ENCODE assay signal across 8 mouse cellular contexts in genomic region chr1:64408807-64409582, GRCm38 (mm10).
DNase-seq lines count a peak whose midpoint lies in the region; ATAC-seq lines count a peak whose summit lies in the region.

No protein-coding gene starts in this region.

- H3K9me3 ChIP-seq in hindbrain, embryonic 14.5 days (ENCODE audit: control insufficient read depth, low read length): no peaks in the 10 kb centered on the region
- no peaks in the 10 kb centered on the region for H3K9me3 ChIP-seq in hindbrain, embryonic 11.5 days (ENCODE audit: control insufficient read depth, low read length)
- no peaks in the 10 kb centered on the region for H3K9me3 ChIP-seq in heart, embryonic 10.5 days

- peaks cover 10% of the 10 kb centered on the region; the same call in 1 of the 2 replicates for H3K4me1 ChIP-seq in hindbrain, embryonic 14.5 days (replicated peaks; ENCODE audit: control insufficient read depth, insufficient read depth, low read length)
- H3K4me1 ChIP-seq in hindbrain, embryonic 11.5 days (replicated peaks; ENCODE audit: control insufficient read depth, insufficient read depth, low read length): no peaks in the 10 kb centered on the region
- no peaks in the 10 kb centered on the region for H3K4me1 ChIP-seq in heart, embryonic 10.5 days

- WGBS in hindbrain, embryonic 14.5 days: 48% methylated on average over 4 of the region's 4 CpGs
- WGBS in hindbrain, embryonic 11.5 days: 73% methylated on average over 4 of the region's 4 CpGs
- 75% methylated on average over 4 of the region's 4 CpGs for WGBS in heart, embryonic 10.5 days

- no peak for ATAC-seq in hindbrain, embryonic 14.5 days (ENCODE audit: low FRiP score)
- no peak for ATAC-seq in hindbrain, embryonic 11.5 days (ENCODE audit: low FRiP score)

- no peaks in the 10 kb centered on the region for H3K36me3 ChIP-seq in hindbrain, embryonic 14.5 days (replicated peaks; ENCODE audit: control insufficient read depth, insufficient read depth)
- H3K36me3 ChIP-seq in hindbrain, embryonic 11.5 days (ENCODE audit: control insufficient read depth, insufficient read depth, low read length): no peaks in the 10 kb centered on the region
- H3K36me3 ChIP-seq in heart, embryonic 10.5 days: no peaks in the 10 kb centered on the region

- no peak overlapping the region for H3K4me2 ChIP-seq in hindbrain, embryonic 14.5 days (replicated peaks)
- H3K4me2 ChIP-seq in hindbrain, embryonic 11.5 days (replicated peaks; ENCODE audit: low read depth, low read length): no peak overlapping the region

- H3K27me3 ChIP-seq in hindbrain, embryonic 14.5 days (ENCODE audit: control insufficient read depth, insufficient read depth, low read length): no peaks in the 10 kb centered on the region
- no peaks in the 10 kb centered on the region for H3K27me3 ChIP-seq in hindbrain, embryonic 11.5 days (ENCODE audit: control insufficient read depth, insufficient read depth, low read length)
- H3K27me3 ChIP-seq in heart, embryonic 10.5 days (ENCODE audit: insufficient read depth, poor library complexity, severe bottlenecking): no peaks in the 10 kb centered on the region

- DNase-seq in hindbrain, embryonic 14.5 days (ENCODE audit: low spot score): peak; percentile 38
- DNase-seq in hindbrain, embryonic 11.5 days (ENCODE audit: low spot score): no peak
- DNase-seq in adipocyte (ENCODE audit: low spot score): peak; percentile 62
- DNase-seq in cerebellum, postnatal 14 days: peak; percentile 90 to 91
- DNase-seq in layer of hippocampus, postnatal 36 days: peak; percentile 16 to 24
- no peak for DNase-seq in embryo, embryonic 10 days (ENCODE audit: low spot score)
- DNase-seq in heart, embryonic 10.5 days (ENCODE audit: low spot score): no peak
- no peak for DNase-seq in heart, adult 8-10 months (ENCODE audit: low spot score)

- H3K4me3 ChIP-seq in hindbrain, embryonic 14.5 days (replicated peaks; ENCODE audit: low read length): no peak overlapping the region
- H3K4me3 ChIP-seq in hindbrain, embryonic 11.5 days (ENCODE audit: low read depth, low read length): no peak overlapping the region
- no peak overlapping the region for H3K4me3 ChIP-seq in heart, embryonic 10.5 days

- H3K9ac ChIP-seq in hindbrain, embryonic 14.5 days: no peak overlapping the region
- no peak overlapping the region for H3K9ac ChIP-seq in hindbrain, embryonic 11.5 days (ENCODE audit: low read depth, low read length)

- H3K27ac ChIP-seq in hindbrain, embryonic 14.5 days: peak overlapping the region; percentile 16; the same call in 1 of the 2 replicates
- no peak overlapping the region for H3K27ac ChIP-seq in hindbrain, embryonic 11.5 days (ENCODE audit: low read depth, low read length)
- H3K27ac ChIP-seq in heart, embryonic 10.5 days: no peak overlapping the region

Comparison
In these comparisons a context has a peak if more than half of its experiments do, and no peak if none do; other contexts are left out.
1. DNase-seq: peak in hindbrain, embryonic 14.5 days (single experiment), adipocyte (single experiment), cerebellum, postnatal 14 days (2 of 2) and layer of hippocampus, postnatal 36 days (2 of 2); none in hindbrain, embryonic 11.5 days (single experiment), embryo, embryonic 10 days (single experiment), heart, embryonic 10.5 days (single experiment) and heart, adult 8-10 months (single experiment).